Mouse (Mus musculus) naive thymus-derived CD4-positive, alpha-beta T cell, adult 2 months (primary cell): ENCODE results near the gene Vmn2r121.

Experiments
- DNase-seq: peaks from one replicate; pipeline ENCODE4 v3.0.0-alpha.2; 2011; ENCODE audit warnings: low read depth

Vmn2r121 gene

GRCm38 (mm10) chrX:124135852-124136251, at the start of gene Vmn2r121:
TSS of gene Vmn2r121 (minus strand) at chrX:124135952.
- DNase-seq, result no peak
